Mouse (Mus musculus) brain, embryonic 14.5 days (tissue): ENCODE data around the gene Pepd. TPM values are rescaled to one million over a fixed set of nuclear protein-coding genes. Genes with fewer than 3 reads are reported as not detected.
"Not testable (repeated sequence)": the region's sequence is repeated elsewhere in the genome, so short reads cannot be mapped to it uniquely, and the experiment has no call there.

Source experiments
- DNase-seq: peaks from one replicate; pipeline ENCODE4 v3.0.0-alpha.2; 2011; ENCODE audit warnings: low read depth
- CTCF ChIP-seq: fragments of 200-500 bp; IDR thresholded peaks from 2 replicates; pipeline ENCODE4 v1.5.1; 2012; ENCODE audit warnings: inconsistent platforms, mild to moderate bottlenecking, moderate library complexity, borderline replicate concordance; ENCODE audit not compliant: insufficient read depth, insufficient read length; ENCODE audit errors: extremely low read depth
- POLR2A ChIP-seq: fragments of 200-500 bp; IDR thresholded peaks from 2 replicates; pipeline ENCODE4 v1.6.1; 2012; ENCODE audit warnings: mild to moderate bottlenecking, inconsistent platforms, borderline replicate concordance; ENCODE audit not compliant: poor library complexity, insufficient read depth, insufficient read length, severe bottlenecking; ENCODE audit errors: extremely low read depth
- polyA plus RNA-seq: library from polyadenylated mRNA; depleted of rRNA; stranded (reverse); fragments of >200 nt; gene quantifications from 2 replicates; pipeline ENCODE4 v1.2.3, GENCODE M21; 2012

Gene Pepd
- polyA plus RNA-seq, 1 experiment: 41.6 TPM

DNA sequence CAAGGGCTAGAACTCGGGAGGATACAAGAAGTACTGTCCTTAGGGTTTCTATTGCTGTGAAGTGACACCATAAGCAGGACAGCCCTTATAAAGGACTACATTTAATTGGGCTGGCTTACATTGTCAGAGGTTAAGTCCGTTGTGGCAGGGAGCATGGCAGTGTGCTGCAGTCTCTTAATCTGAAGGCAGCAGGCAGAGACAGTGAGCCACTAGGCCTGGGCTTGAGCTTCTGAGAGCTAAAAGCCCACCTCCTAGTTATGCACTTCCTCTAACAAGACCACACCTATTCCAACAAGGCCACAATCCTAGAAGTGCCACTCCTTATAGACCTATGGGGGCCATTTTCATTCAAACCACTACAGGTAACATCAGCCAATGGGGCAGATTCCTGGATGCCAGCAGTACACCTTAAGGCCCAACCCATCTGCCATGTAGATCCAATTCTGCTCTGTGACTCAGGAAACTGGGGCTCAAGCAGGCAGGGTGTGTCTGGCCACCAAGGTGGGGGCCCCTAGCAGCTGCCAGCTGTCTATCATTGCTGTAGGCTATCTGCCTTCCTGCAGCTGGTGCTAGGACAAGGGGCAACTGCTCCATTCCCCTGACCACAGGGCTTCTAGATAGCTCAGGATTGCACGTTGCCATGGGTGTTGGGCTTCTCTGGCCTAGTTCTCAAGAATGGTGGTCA, 56.7 kb downstream of the Pepd start:
- no peak for TF ChIP-seq CTCF
- TF ChIP-seq POLR2A: no peak
- no peak for DNase-seq

DNA sequence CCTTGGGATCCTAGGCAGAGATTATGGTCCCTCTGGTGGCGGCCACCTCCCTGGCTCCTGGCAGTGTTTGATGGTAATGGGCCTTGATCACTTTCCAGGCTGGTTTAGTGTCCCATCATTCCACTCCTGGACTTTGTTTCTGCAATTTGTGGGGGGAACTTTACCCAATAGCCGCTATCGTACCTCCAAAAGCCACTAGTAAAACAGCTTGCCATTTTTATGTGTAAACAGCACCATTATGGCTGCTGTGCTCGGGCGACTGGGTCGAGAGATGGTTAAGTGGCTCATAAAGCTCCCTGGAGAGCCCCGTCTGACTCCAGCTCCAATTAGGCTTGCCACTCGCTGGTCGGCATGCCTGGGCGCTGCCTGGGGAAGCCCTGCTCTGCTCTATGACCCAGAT, 59.6 kb downstream of the Pepd start:
- TF ChIP-seq POLR2A: no peak
- TF ChIP-seq CTCF: no peak
- no peak for DNase-seq

GRCm38 (mm10) chr7:34972990-34973440, 60.8 kb downstream of the Pepd start:
- TF ChIP-seq POLR2A (no peak), CTCF (no peak)
- DNase-seq: peak; percentile 44

DNA sequence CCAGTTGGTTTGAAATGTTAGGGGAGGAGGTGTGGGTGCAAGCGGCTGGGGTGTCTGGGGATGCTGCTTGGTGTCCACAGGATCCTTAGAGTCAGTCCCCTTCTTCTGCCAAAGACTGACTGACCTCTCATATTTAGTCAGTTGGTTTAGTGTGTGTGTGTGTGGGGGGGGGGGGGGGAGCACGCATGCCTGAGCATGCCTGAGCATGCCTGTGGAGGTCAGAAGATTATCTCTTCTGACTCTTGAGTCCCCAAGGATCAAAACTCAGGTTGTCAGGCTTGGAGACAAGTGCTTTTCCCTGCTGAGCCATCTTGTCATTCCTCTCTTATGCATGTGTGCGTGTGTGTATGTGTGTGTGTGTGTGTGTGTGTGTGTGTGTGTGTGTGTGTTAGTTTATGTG, 61.7 kb downstream of the Pepd start:
- TF ChIP-seq POLR2A (no peak), CTCF (no peak)
- DNase-seq: no peak

DNA sequence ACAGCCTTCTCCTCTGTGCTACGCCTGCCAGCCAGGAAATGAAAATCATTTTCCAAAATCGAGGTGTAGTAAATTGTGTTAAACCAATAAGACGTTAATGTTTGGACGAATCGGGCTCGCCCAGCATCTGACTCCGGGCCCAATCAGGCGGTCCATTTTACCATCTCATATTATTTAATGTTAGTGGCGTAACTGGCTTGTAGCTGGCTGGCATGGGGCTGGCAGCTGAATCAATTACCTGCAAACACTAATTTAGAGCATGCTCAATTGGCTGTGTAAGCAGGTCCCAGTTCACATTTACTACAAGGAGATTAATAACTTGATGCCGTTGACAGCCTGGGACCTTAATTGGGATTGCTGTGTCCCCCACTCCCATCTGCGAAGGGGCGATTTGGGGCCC, 63.7 kb downstream of the Pepd start:
- TF ChIP-seq POLR2A: no peak
- TF ChIP-seq CTCF: no peak
- DNase-seq: peak; percentile 36

- no peak for DNase-seq
- TF ChIP-seq POLR2A (no peak), CTCF (no peak)
Measured at GRCm38 (mm10) chr7:34977403-34977802, 65.2 kb downstream of the Pepd start.

- TF ChIP-seq CTCF (no peak), POLR2A (no peak)
- DNase-seq: no peak
Measured at GRCm38 (mm10) chr7:34981803-34982202, 69.6 kb downstream of the Pepd start.

DNA sequence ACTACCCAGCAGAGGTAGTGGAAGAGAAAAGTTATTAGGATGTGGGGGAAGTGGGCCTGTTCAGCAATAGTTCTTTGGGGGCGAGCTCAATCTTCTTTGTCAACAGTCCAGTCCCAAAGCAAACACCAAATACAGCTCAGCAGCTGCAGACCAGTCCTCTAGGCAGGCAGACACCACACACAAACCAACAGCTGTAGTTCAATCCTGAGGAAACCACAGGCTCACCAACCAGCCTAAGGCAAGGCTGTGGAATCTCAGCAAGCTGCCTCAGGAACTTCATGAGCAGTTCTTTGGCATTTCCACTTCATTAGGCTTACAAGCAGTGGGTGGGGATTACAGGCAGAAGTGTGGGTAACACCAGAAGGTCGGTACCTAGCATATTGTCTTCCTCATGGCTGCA, 70.2 kb downstream of the Pepd start:
- not testable (repeated sequence) for DNase-seq

GRCm38 (mm10) chr7:34983702-34984475, 71.7 kb downstream of the Pepd start:
- no peak for DNase-seq
- TF ChIP-seq CTCF (no peak), POLR2A (no peak)

GRCm38 (mm10) chr7:34984526-34985133, 72.5 kb downstream of the Pepd start:
- TF ChIP-seq CTCF: no peak
- TF ChIP-seq POLR2A: no peak
- no peak for DNase-seq

- DNase-seq: no peak
- TF ChIP-seq CTCF (no peak), POLR2A (no peak)
Measured at GRCm38 (mm10) chr7:34985216-34985615, 73.0 kb downstream of the Pepd start.
